Mouse (Mus musculus): ENCODE measurements around the gene Dnaja4.

DNA sequence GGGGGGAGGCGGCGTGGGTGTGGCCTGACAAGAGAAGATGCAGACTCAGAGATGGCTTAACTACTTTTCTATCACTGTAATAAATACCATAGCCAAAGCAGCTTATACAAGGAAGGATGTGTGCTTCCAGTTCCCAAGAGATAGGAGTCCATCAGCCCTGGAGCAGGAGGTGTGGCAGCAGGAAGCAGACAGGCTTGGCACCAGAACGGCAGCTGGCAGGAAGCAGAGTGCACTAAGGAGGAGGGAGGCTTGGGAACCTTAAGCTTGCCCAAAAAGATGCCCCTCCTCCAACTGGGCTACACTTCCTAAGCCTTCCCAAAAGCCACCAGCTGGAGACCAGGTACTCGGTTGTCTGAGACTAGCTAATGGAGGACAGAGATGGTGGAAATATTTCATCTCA, 15.8 kb upstream of the Dnaja4 start:
- no peak for TF ChIP-seq CTCF (conservative IDR thresholded peaks at IDR 0.05; ENCODE audit: insufficient read depth, insufficient read length, low read depth, low read length)
- TF ChIP-seq POLR2A (IDR thresholded peaks at IDR 0.05; ENCODE audit: low read depth, low read length): no peak
